Mouse (Mus musculus) lung, embryonic 14.5 days (tissue): ENCODE measurements around the gene Gm12248. TPM values are rescaled to one million over a fixed set of nuclear protein-coding genes. Genes with fewer than 3 reads are reported as not detected.

Source experiments
- ATAC-seq: fragments of 200-750 bp; cut with Nextera tagmentation; 2 replicates; pipeline ENCODE4 v1.8.0; 2017; ENCODE audit warnings: mild to moderate bottlenecking, moderate TSS enrichment, moderate library complexity; ENCODE audit not compliant: insufficient read depth
- DNase-seq: peaks from one replicate; pipeline ENCODE4 v3.0.0-alpha.2; 2015
- H3K27ac ChIP-seq: fragments of 300-500 bp; sonication (generic); 2 replicates; pipeline ENCODE4 v1.5.1; 2014; ENCODE audit warnings: low read depth, mild to moderate bottlenecking, moderate library complexity
- H3K27me3 ChIP-seq: fragments of 300-500 bp; sonication (generic); 2 replicates; pipeline ENCODE4 v1.6.1; 2014; ENCODE audit warnings: low read length, control low read depth; ENCODE audit not compliant: insufficient read depth
- H3K36me3 ChIP-seq: fragments of 300-500 bp; sonication (generic); 2 replicates; pipeline ENCODE4 v1.6.1; 2014; ENCODE audit warnings: control low read depth; ENCODE audit not compliant: insufficient read depth
- H3K4me1 ChIP-seq: fragments of 300-500 bp; sonication (generic); 2 replicates; pipeline ENCODE4 v1.6.1; 2014; ENCODE audit warnings: antibody characterized with exemption, control low read depth; ENCODE audit not compliant: insufficient read depth
- H3K4me2 ChIP-seq: fragments of 300-500 bp; sonication (generic); 2 replicates; pipeline ENCODE4 v1.6.1; 2014; ENCODE audit warnings: mild to moderate bottlenecking
- H3K4me3 ChIP-seq: fragments of 300-500 bp; sonication (generic); 2 replicates; pipeline ENCODE4 v1.5.1; 2014; ENCODE audit warnings: low read depth, low read length
- H3K9ac ChIP-seq: fragments of 300-500 bp; sonication (generic); 2 replicates; pipeline ENCODE4 v1.6.1; 2014
- H3K9me3 ChIP-seq: fragments of 300-500 bp; sonication (generic); 2 replicates; pipeline ENCODE4 v1.6.1; 2016; ENCODE audit warnings: low read depth, low read length, control low read depth
- CTCF ChIP-seq: IDR thresholded peaks from 2 replicates; pipeline ENCODE4 v1.5.1; 2016; ENCODE audit warnings: antibody characterized with exemption, low read depth
- WGBS: fragments of 180-500 bp; shearing (Covaris S2); extraction: QIAGEN DNeasy Blood & Tissue Kit; methylation state at CpG from one replicate; pipeline ENCODE4 v1.1.7; 2014; 5-methylcytosine and 5-hydroxymethylcytosine counted together
- polyA plus RNA-seq: library from polyadenylated mRNA; unstranded; fragments of >200 nt; fragmentation: Nextera tagmentation; extraction: Ambion mirVana; gene quantifications from 2 replicates; pipeline ENCODE4 v1.2.1, GENCODE M21; 2014

Gene Gm12248
- polyA plus RNA-seq, 1 experiment from 2014 or later, result not detected

DNA sequence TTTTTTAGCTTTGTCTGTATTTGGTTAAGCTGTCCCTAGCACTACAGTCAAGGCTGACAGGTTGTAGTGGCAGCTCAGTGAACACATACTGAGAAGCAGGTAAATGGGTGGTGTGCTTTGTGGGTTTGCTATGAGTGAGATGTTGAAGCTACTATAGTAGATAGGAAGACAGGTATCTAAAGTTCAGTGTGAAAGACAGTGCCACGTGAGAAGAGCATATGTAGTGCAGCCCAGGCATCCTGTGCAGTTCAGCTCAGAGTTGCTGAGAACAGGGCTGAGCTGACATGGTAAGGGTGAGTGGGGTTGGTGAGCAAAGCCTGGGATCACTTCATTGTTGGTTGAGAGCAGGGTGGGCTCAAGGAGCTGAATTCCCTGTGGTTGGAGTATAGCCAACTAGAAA, 75.5 kb downstream of the Gm12248 start:
- Histone ChIP-seq H3K27ac (no peak overlapping the region), H3K4me2 (no peak overlapping the region), H3K36me3 (no peaks in the 10 kb centered on the region)

DNA sequence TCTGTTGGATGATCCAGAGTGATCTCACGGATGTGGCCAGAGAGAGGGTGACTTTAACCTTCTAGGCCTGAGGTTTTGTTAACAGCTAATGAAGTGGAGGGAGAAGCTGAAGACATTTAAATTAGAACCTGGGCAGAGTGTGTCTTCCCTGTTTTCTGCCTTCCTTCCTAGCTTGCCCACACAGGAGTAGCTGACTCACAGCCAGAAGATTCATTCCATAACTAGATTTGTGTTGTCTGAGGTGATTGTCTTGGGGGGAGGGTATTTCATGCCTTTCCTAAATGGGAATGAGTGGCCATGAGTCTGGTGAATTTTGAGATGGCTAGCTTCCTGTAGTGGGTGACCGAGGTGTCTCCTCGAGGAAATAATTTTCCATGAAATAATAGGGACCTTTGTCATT, 76.6 kb downstream of the Gm12248 start:
- no peak for DNase-seq
- Histone ChIP-seq H3K27ac (no peak overlapping the region), H3K4me2 (no peak overlapping the region)

More for the DNA sequence above, 75.5 kb downstream of the Gm12248 start:
- ATAC-seq, result no peak
- H3K9ac ChIP-seq, result no peak overlapping the region
- 55% methylated on average over 1 of the region's 1 CpGs for WGBS
- peaks cover 25% of the 10 kb centered on the region for H3K4me1 ChIP-seq
- no peaks in the 10 kb centered on the region for H3K27me3 ChIP-seq
- TF ChIP-seq CTCF, result no peak
- no peaks in the 10 kb centered on the region for H3K9me3 ChIP-seq
- DNase-seq, result no peak
- H3K4me3 ChIP-seq, result no peak overlapping the region

DNA sequence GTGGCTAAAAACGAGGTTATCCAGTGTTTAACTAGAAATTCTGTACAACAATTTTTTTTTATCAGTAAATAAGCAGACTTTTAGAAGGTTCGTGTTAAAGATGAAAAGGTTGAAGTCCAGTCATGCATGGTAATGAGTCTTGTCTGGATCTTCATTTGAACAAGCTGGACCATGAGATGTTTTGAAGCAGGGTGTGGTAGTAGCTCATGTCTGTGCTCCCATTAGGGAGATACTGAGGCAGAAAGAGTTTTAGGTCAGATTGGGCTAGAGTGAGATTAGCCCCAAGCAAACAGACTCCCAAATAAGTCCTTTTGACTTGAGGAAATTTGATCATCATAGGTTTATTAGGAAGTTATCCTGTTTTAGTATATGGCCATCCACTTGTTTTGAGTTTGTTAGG, 77.6 kb downstream of the Gm12248 start:
- DNase-seq, result no peak
- no peaks in the 10 kb centered on the region for H3K9me3 ChIP-seq
- no peak for ATAC-seq
- no peaks in the 10 kb centered on the region for H3K36me3 ChIP-seq
- no peak overlapping the region for H3K27ac ChIP-seq
- no peaks in the 10 kb centered on the region for H3K27me3 ChIP-seq
- WGBS, result 67% methylated on average over 2 of the region's 2 CpGs
- H3K4me3 ChIP-seq, result no peak overlapping the region
- peaks cover 19% of the 10 kb centered on the region for H3K4me1 ChIP-seq
- TF ChIP-seq CTCF, result no peak
- H3K9ac ChIP-seq, result no peak overlapping the region
- no peak overlapping the region for H3K4me2 ChIP-seq

More for the DNA sequence above, 76.6 kb downstream of the Gm12248 start:
- Histone ChIP-seq H3K4me1 (peaks cover 21% of the 10 kb centered on the region), H3K4me3 (no peak overlapping the region), H3K36me3 (no peaks in the 10 kb centered on the region), H3K9ac (no peak overlapping the region), H3K9me3 (no peaks in the 10 kb centered on the region), H3K27me3 (no peaks in the 10 kb centered on the region)
- 42% methylated on average over 3 of the region's 3 CpGs for whole genome bisulfite sequencing
- TF ChIP-seq CTCF, result no peak
- ATAC-seq, result no peak

DNA sequence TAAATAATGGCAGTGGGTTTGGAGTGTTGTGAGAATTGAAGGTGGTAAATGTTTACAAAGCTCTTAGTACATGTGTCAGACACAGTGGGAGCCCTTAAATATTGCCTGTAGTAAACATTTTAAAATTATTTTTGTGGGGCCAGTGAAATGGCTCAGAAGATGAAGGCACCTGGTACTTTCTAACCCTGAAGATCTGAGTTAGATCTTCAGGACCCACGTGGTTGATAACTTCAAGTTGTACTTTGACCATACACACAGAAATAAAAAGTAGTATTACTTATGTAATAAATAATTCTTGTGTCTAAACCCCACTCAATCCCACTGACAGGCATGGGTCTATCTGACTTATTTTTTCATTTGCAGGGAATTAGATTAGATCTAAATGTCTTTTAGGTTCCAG, 78.3 kb downstream of the Gm12248 start:
- Histone ChIP-seq H3K9me3 (no peaks in the 10 kb centered on the region), H3K27ac (no peak overlapping the region), H3K27me3 (no peaks in the 10 kb centered on the region), H3K4me2 (no peak overlapping the region), H3K4me1 (peaks cover 17% of the 10 kb centered on the region), H3K4me3 (no peak overlapping the region), H3K9ac (no peak overlapping the region), H3K36me3 (no peaks in the 10 kb centered on the region)
- 63% methylated on average over 1 of the region's 1 CpGs for WGBS
- DNase-seq (no peak), ATAC-seq (no peak)
- TF ChIP-seq CTCF, result no peak

Other genes with a start within 250 kb of the Gm12248 start
- 24.7 and 26.9 TPM in 2 replicates for gene Larp1, start 84.1 kb downstream of the Gm12248 start, polyA plus RNA-seq
- 82.3 and 86.8 TPM in 2 replicates for gene Cnot8, start 11.0 kb upstream of the Gm12248 start, polyA plus RNA-seq
- gene Gemin5, start 75.4 kb upstream of the Gm12248 start, polyA plus RNA-seq, result 26.9 and 27.6 TPM in 2 replicates
- 115 and 128 TPM in 2 replicates for gene Mrpl22, start 78.5 kb upstream of the Gm12248 start, polyA plus RNA-seq
- gene Igtp, start 106.4 kb upstream of the Gm12248 start, polyA plus RNA-seq, result 3.7 and 4.3 TPM in 2 replicates
- 1.8 and 1.9 TPM in 2 replicates for gene Irgm2, start 106.5 kb upstream of the Gm12248 start, polyA plus RNA-seq
- not detected in 2 replicates for gene 4930438A08Rik, start 181.7 kb upstream of the Gm12248 start, polyA plus RNA-seq
- 13.9 and 15.2 TPM in 2 replicates for gene Zfp692, start 213.9 kb upstream of the Gm12248 start, polyA plus RNA-seq
- gene Zfp672, start 237.2 kb upstream of the Gm12248 start, polyA plus RNA-seq, result 31.3 and 39.1 TPM in 2 replicates
- 26.3 and 26.4 TPM in 2 replicates for gene Sh3bp5l, start 237.6 kb upstream of the Gm12248 start, polyA plus RNA-seq